Mouse (Mus musculus) G1E (cell line): ENCODE measurements around the gene Disc1. TPM values are rescaled to one million over a fixed set of nuclear protein-coding genes. Genes with fewer than 3 reads are reported as not detected.

ENCODE experiments used
- ATAC-seq: 2 replicates; pipeline ENCODE4 v1.8.0; 2016; ENCODE audit warnings: mild to moderate bottlenecking; ENCODE audit not compliant: insufficient number of reproducible peaks, poor library complexity, low FRiP score, severe bottlenecking; ENCODE audit errors: extremely low read depth
- DNase-seq: peaks from one replicate; pipeline ENCODE4 v3.0.0; 2012; ENCODE audit warnings: low spot score
- H3K27me3 ChIP-seq: 2 replicates; pipeline ENCODE4 v1.6.1; 2012; ENCODE audit warnings: mild to moderate bottlenecking, low read length, inconsistent platforms; ENCODE audit not compliant: insufficient read depth
- H3K36me3 ChIP-seq: replicated peaks from 2 replicates; pipeline ENCODE3; 2012; ENCODE audit warnings: mild to moderate bottlenecking, inconsistent platforms
- H3K4me1 ChIP-seq: 2 replicates; pipeline ENCODE4 v1.6.1; 2012; ENCODE audit warnings: low read depth, low read length, inconsistent platforms, mixed read lengths; ENCODE audit not compliant: insufficient read depth
- H3K4me3 ChIP-seq: 2 replicates; pipeline ENCODE4 v1.5.1; 2012; ENCODE audit warnings: low read depth, mild to moderate bottlenecking, inconsistent platforms, low read length, moderate library complexity, mixed read lengths
- H3K9me3 ChIP-seq: replicated peaks from 2 replicates; pipeline ENCODE4 v1.6.1; 2012; ENCODE audit warnings: inconsistent platforms
- CTCF ChIP-seq: IDR thresholded peaks from 2 replicates; pipeline ENCODE4 v1.5.1; 2012; ENCODE audit warnings: low read depth, low read length, inconsistent platforms, mixed read lengths
- GATA1 ChIP-seq: IDR thresholded peaks from 2 replicates; pipeline ENCODE4 v1.6.1; 2012; ENCODE audit warnings: borderline replicate concordance, low read length, inconsistent platforms, mixed read lengths
- GATA2 ChIP-seq: IDR thresholded peaks from 2 replicates; pipeline ENCODE4 v1.6.1; 2012; ENCODE audit warnings: low read depth, low read length, inconsistent platforms, borderline replicate concordance
- POLR2AphosphoS5 ChIP-seq: IDR thresholded peaks from 2 replicates; pipeline ENCODE4 v1.6.1; 2012; ENCODE audit warnings: low read depth, low read length, inconsistent platforms; ENCODE audit not compliant: insufficient replicate concordance
- TAL1 ChIP-seq: conservative IDR thresholded peaks from 2 replicates; pipeline ENCODE4 v1.6.1; 2012; ENCODE audit warnings: low read depth, low read length, inconsistent platforms, mixed read lengths
- polyA plus RNA-seq: library from polyadenylated mRNA; stranded (reverse); fragments of >175 nt; gene quantifications from 2 replicates; pipeline ENCODE4 v1.2.3, GENCODE M21; 2012
- total RNA-seq, 2 experiments: library from RNA; stranded (forward) in 1 of 2; stranded (reverse) in 1 of 2; fragments of 200-1000 nt in 1 of 2; fragments of >200 nt in 1 of 2; fragmentation: Nextera tagmentation in 1 of 2; gene quantifications; 2 replicates each; pipeline ENCODE4 v1.2.3; 2014 to 2017

Disc1 gene
- total and polyA plus RNA-seq, 3 experiments = not detected

DNA sequence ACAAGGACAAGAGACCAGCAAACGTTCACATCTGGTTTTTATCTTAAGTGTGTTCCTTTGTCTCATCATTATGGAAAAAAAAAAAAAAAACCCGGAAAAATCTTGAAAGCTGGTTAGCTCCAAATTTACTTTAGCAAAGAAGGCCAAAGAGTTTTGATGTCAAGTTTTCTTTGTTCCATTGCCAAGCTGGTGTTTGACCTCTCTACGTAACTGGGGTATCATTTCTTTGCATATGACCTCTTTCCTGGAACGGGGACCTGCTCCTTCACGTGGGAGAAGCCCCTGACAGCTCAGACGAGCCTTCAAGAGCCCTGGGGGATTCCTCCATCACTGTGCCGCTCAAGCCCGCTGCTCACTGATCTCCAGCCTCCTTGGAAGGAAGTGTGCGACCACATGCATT is 10.1 kb upstream of the Disc1 start:
- H3K27me3 ChIP-seq = no peaks in the 10 kb centered on the region

DNA sequence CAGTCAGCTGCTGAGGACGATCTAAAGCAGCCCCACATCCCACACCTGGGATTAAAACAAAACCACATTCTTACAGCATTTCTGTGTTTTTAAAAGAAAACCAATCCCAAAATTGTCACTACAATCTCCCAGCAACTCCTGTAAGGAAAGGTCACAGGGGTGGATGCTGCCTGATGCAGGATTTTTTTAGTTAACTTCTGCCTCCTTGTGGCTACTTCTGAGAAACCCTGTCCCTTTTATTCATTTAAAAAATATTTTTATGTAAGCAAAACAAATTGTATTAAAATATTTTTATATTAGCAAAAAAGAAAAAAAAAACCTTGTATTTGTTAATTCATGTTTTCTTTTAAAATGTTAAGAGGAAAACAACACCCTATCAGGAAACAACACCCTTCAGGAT is 8.2 kb upstream of the Disc1 start:
- Histone ChIP-seq H3K4me3 (no peak overlapping the region), H3K9me3 (peaks cover 33% of the 10 kb centered on the region), H3K27me3 (no peaks in the 10 kb centered on the region), H3K36me3 (peaks cover 2% of the 10 kb centered on the region), H3K4me1 (no peaks in the 10 kb centered on the region)
- TF ChIP-seq GATA1 (no peak), GATA2 (no peak), POLR2AphosphoS5 (no peak), TAL1 (no peak), CTCF (no peak)
- ATAC-seq (no peak), DNase-seq (no peak)

More for the DNA sequence above, 10.1 kb upstream of the Disc1 start:
- TF ChIP-seq CTCF (no peak), TAL1 (no peak), GATA1 (no peak), GATA2 (no peak), POLR2AphosphoS5 (no peak)
- no peak for ATAC-seq
- Histone ChIP-seq H3K36me3 (peaks cover 17% of the 10 kb centered on the region), H3K9me3 (peaks cover 34% of the 10 kb centered on the region), H3K4me3 (no peak overlapping the region), H3K4me1 (no peaks in the 10 kb centered on the region)
- no peak for DNase-seq

DNA sequence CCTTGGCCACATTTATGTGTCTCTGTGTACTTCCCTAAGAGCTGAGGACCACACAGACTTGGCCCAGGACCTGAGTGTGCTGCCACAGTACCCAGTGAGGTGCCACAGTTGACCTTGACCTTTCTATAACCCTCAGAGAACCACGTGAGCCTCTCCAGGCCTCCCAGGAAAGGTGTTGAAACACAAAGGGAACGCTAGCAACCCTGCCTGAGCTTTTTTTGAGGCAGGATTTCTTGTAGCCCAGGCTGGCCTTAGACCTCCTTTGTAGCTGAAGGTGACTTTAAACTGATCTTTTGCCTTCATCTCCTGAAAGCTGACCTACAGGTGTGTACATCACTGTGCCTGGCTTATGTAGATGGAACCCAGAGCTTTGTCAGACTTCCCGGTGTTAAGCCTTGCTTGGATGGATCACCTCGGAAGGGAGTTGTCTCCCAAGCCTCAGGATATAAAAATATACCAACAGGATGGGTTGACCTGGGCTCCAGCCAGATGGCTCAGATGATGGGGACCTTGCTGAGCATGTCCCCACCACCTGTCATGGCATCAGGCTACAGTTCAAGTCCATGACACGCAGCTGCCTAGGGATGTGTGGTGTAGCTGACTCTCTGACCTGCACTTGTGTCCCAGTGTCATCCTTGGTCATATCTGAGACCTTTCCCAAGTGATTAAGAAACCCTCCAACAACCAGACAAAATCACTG is 4.8 kb upstream of the Disc1 start:
- Histone ChIP-seq H3K36me3 (no peaks in the 10 kb centered on the region), H3K4me1 (no peaks in the 10 kb centered on the region), H3K9me3 (peaks cover 56% of the 10 kb centered on the region), H3K27me3 (no peaks in the 10 kb centered on the region), H3K4me3 (no peak overlapping the region)
- TF ChIP-seq TAL1 (no peak), GATA1 (no peak), GATA2 (no peak)
- DNase-seq = no peak
- no peak for ATAC-seq

DNA sequence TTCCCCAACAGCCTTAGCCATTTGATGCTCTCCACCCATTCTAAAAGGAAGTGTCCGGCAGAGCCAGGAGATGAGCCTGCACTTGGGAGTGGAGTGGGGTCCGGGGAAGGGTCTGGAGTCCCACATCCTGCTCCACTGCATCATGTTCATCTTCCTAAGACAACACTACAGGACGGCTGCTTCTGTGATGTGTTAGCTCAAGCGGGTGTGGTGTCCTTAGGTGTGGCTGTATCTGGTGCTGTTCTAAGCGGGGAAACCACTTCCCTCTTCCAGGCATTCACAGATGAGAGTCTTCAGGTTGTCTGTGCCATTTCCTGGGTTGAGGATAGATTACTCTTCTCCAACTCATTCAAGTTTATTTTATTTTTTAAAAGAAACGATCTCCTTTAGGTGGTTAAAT is 4.2 kb upstream of the Disc1 start:
- H3K36me3 ChIP-seq = no peaks in the 10 kb centered on the region
- no peak overlapping the region for H3K4me3 ChIP-seq
- H3K9me3 ChIP-seq = peaks cover 62% of the 10 kb centered on the region
- peaks cover 2% of the 10 kb centered on the region; the same call in 1 of the 2 replicates for H3K27me3 ChIP-seq
- no peaks in the 10 kb centered on the region for H3K4me1 ChIP-seq
- DNase-seq = no peak
- ATAC-seq = no peak
- TF ChIP-seq TAL1 (no peak), POLR2AphosphoS5 (no peak), GATA1 (no peak), GATA2 (no peak), CTCF (no peak)

DNA sequence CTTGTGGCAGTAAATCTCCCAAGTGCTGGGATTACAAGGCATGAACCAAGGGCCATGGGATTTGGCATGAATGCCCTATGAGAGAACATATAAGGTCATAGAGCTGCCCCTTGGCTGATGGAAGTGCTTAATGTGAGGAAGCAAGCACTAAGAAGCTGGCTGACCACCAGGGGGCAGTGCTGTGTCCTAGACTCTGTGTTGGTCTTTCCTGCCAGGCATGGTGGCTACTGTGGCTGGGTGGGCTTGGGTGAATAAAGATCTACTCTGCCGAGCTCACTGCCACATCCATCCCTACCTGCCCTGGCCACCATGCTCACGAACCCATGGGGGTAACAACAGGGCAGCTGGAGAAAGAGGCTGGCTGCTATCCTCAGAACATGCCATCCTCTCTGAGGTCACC is 2.0 kb upstream of the Disc1 start:
- Histone ChIP-seq H3K36me3 (no peaks in the 10 kb centered on the region), H3K4me1 (no peaks in the 10 kb centered on the region), H3K27me3 (peaks cover 2% of the 10 kb centered on the region; the same call in 1 of the 2 replicates), H3K4me3 (no peak overlapping the region), H3K9me3 (peaks cover 73% of the 10 kb centered on the region)
- ATAC-seq (no peak), DNase-seq (no peak)
- no peak for TF ChIP-seq GATA1
- no peak for TF ChIP-seq GATA2
- no peak for TF ChIP-seq POLR2AphosphoS5
- no peak for TF ChIP-seq TAL1
- no peak for TF ChIP-seq CTCF

DNA sequence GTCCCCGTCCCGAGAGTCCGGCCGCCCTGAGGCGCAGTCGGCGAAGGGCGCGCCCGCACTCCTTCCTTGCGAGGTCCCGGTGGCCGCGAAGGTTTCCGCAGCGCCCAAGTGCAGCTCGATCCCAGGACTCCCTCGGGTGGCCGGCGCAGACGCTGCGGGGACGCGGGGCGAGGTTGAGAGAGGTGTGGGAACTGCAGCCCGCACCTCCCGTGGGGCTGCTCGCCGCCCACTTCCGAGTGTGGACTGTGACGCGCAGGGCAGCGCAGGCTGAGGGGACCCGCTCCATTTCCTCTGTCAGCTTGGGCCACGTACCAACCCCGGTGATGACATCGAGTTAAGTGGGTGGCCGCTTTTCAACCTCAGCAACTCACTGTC is 428 bp downstream of the Disc1 start:
- no peaks in the 10 kb centered on the region for H3K4me1 ChIP-seq
- H3K27me3 ChIP-seq = peaks cover 2% of the 10 kb centered on the region; the same call in 1 of the 2 replicates
- DNase-seq (no peak), ATAC-seq (no peak)
- H3K4me3 ChIP-seq = peak overlapping the region; percentile 16; the same call in 1 of the 2 replicates
- TF ChIP-seq GATA1 (no peak), CTCF (no peak), GATA2 (no peak), POLR2AphosphoS5 (no peak), TAL1 (no peak)
- peaks cover 69% of the 10 kb centered on the region for H3K9me3 ChIP-seq
- no peaks in the 10 kb centered on the region for H3K36me3 ChIP-seq

DNA sequence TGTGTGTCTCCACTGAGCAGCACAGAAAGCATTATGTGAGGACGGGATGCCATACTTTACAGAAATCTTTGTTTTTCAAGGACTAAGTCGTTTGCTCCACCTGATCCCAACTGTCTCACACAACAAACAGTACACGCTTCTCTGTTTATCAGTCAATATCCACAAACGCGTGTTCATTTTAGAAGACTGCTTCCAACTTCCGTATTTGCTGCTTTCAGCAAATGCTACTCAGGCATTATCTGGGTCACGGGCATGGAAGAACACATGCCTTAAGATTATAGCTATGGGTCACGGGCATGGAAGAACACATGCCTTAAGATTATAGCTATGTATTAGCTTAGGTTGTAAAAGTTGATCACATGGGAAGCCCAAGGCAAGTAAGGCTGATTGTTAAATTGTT is 6.9 kb downstream of the Disc1 start:
- Histone ChIP-seq H3K4me1 (no peaks in the 10 kb centered on the region), H3K27me3 (no peaks in the 10 kb centered on the region), H3K9me3 (peaks cover 45% of the 10 kb centered on the region), H3K4me3 (no peak overlapping the region), H3K36me3 (no peaks in the 10 kb centered on the region)
- TF ChIP-seq GATA1 (no peak), POLR2AphosphoS5 (no peak), GATA2 (no peak), TAL1 (no peak), CTCF (no peak)
- DNase-seq = no peak
- no peak for ATAC-seq
